Mouse (Mus musculus) ES-Bruce4 (cell line): ENCODE results near the gene Plekha6. TPM values are rescaled to one million over a fixed set of nuclear protein-coding genes. Genes with fewer than 3 reads are reported as not detected.

Experiments used
- H3K27ac ChIP-seq: 2 replicates; pipeline ENCODE4 v1.5.1; 2012; ENCODE audit warnings: low read length, inconsistent platforms; ENCODE audit not compliant: insufficient read depth
- H3K27me3 ChIP-seq: 2 replicates; pipeline ENCODE4 v1.6.1; 2012; ENCODE audit warnings: mild to moderate bottlenecking, low read length, inconsistent platforms; ENCODE audit not compliant: control insufficient read depth, poor library complexity, insufficient read depth, severe bottlenecking
- H3K36me3 ChIP-seq: 2 replicates; pipeline ENCODE4 v1.6.1; 2012; ENCODE audit warnings: inconsistent platforms, mild to moderate bottlenecking, low read length, moderate library complexity; ENCODE audit not compliant: control insufficient read depth, poor library complexity, insufficient read depth, severe bottlenecking
- H3K4me1 ChIP-seq: one replicate; pipeline ENCODE4 v1.8.1; 2011; ENCODE audit warnings: low read length; ENCODE audit not compliant: control insufficient read depth, insufficient read depth
- H3K4me3 ChIP-seq: 2 replicates; pipeline ENCODE4 v1.5.1; 2011; ENCODE audit warnings: low read depth, mild to moderate bottlenecking, low read length
- H3K9ac ChIP-seq: 2 replicates; pipeline ENCODE4 v1.6.1; 2012; ENCODE audit warnings: low read depth, mild to moderate bottlenecking, inconsistent platforms; ENCODE audit not compliant: poor library complexity, severe bottlenecking
- H3K9me3 ChIP-seq: replicated peaks from 2 replicates; pipeline ENCODE4 v1.6.1; 2012; ENCODE audit warnings: mild to moderate bottlenecking, low read length, inconsistent platforms; ENCODE audit not compliant: control insufficient read depth, poor library complexity, insufficient read depth, severe bottlenecking
- CTCF ChIP-seq: IDR thresholded peaks from one replicate; pipeline ENCODE4 v1.8.1; 2011; ENCODE audit warnings: low read depth, low read length
- EP300 ChIP-seq: IDR thresholded peaks from 2 replicates; pipeline ENCODE4 v1.6.1; 2011; ENCODE audit warnings: low read depth, low read length; ENCODE audit not compliant: insufficient read depth
- POLR2A ChIP-seq: IDR thresholded peaks from one replicate; pipeline ENCODE4 v1.8.1; 2011; ENCODE audit warnings: low read length; ENCODE audit not compliant: insufficient read depth
- polyA plus RNA-seq: library from polyadenylated mRNA; stranded (reverse); fragments of >200 nt; gene quantifications from 2 replicates; pipeline ENCODE4 v1.2.4, GENCODE M21; 2011; ENCODE audit warnings: low read depth; ENCODE audit not compliant: missing spikeins, insufficient read depth, insufficient read length

Gene Plekha6
- polyA plus RNA-seq, 1 experiment: 1.3 TPM

GRCm38 (mm10) chr1:133226928-133227327 lies 62.9 kb downstream of the Plekha6 start:
- Histone ChIP-seq H3K4me1 (peaks cover 4% of the 10 kb centered on the region), H3K9me3 (no peaks in the 10 kb centered on the region), H3K9ac (no peak overlapping the region), H3K27me3 (no peaks in the 10 kb centered on the region), H3K36me3 (no peaks in the 10 kb centered on the region), H3K27ac (no peak overlapping the region), H3K4me3 (no peak overlapping the region)
- TF ChIP-seq CTCF: no peak
- no peak for TF ChIP-seq EP300
- TF ChIP-seq POLR2A: no peak

- no peak overlapping the region for H3K4me3 ChIP-seq
- H3K4me1 ChIP-seq: peaks cover 4% of the 10 kb centered on the region
- H3K27ac ChIP-seq: no peak overlapping the region
- H3K9me3 ChIP-seq: no peaks in the 10 kb centered on the region
- H3K36me3 ChIP-seq: no peaks in the 10 kb centered on the region
- no peak for TF ChIP-seq POLR2A
- no peak for TF ChIP-seq CTCF
- H3K27me3 ChIP-seq: no peaks in the 10 kb centered on the region
- no peak overlapping the region for H3K9ac ChIP-seq
Observed at GRCm38 (mm10) chr1:133227378-133227777, 63.4 kb downstream of the Plekha6 start.

- peaks cover 4% of the 10 kb centered on the region for H3K4me1 ChIP-seq
- no peaks in the 10 kb centered on the region for H3K27me3 ChIP-seq
- H3K36me3 ChIP-seq: no peaks in the 10 kb centered on the region
- H3K4me3 ChIP-seq: no peak overlapping the region
- no peak overlapping the region for H3K9ac ChIP-seq
- TF ChIP-seq EP300: no peak
- TF ChIP-seq CTCF: no peak
- no peak for TF ChIP-seq POLR2A
- H3K27ac ChIP-seq: no peak overlapping the region
- H3K9me3 ChIP-seq: no peaks in the 10 kb centered on the region
Observed at GRCm38 (mm10) chr1:133228809-133229487, 64.9 kb downstream of the Plekha6 start.

GRCm38 (mm10) chr1:133231523-133232193 lies 67.6 kb downstream of the Plekha6 start:
- TF ChIP-seq CTCF: no peak
- TF ChIP-seq EP300: no peak
- Histone ChIP-seq H3K9ac (no peak overlapping the region), H3K27me3 (no peaks in the 10 kb centered on the region), H3K36me3 (no peaks in the 10 kb centered on the region), H3K4me3 (no peak overlapping the region), H3K27ac (no peak overlapping the region), H3K4me1 (peaks cover 4% of the 10 kb centered on the region), H3K9me3 (no peaks in the 10 kb centered on the region)

- TF ChIP-seq POLR2A (no peak), CTCF (no peak), EP300 (no peak)
- no peak overlapping the region for H3K27ac ChIP-seq
- H3K27me3 ChIP-seq: no peaks in the 10 kb centered on the region
Observed at GRCm38 (mm10) chr1:133235909-133236308, 71.9 kb downstream of the Plekha6 start.

GRCm38 (mm10) chr1:133236693-133237440 lies 72.9 kb downstream of the Plekha6 start:
- Histone ChIP-seq H3K36me3 (no peaks in the 10 kb centered on the region), H3K9me3 (no peaks in the 10 kb centered on the region), H3K9ac (no peak overlapping the region), H3K27me3 (no peaks in the 10 kb centered on the region), H3K4me1 (peaks cover 3% of the 10 kb centered on the region), H3K27ac (0 out of 2 replicates have a peak overlapping the region, but pooled peaks have one; percentile 15), H3K4me3 (no peak overlapping the region)
- no peak for TF ChIP-seq POLR2A
- no peak for TF ChIP-seq CTCF
- TF ChIP-seq EP300: no peak

More at GRCm38 (mm10) chr1:133235909-133236308, 71.9 kb downstream of the Plekha6 start:
- Histone ChIP-seq H3K9ac (no peak overlapping the region), H3K4me1 (peaks cover 3% of the 10 kb centered on the region), H3K36me3 (no peaks in the 10 kb centered on the region), H3K4me3 (no peak overlapping the region), H3K9me3 (no peaks in the 10 kb centered on the region)
